In the genomic region with DNA sequence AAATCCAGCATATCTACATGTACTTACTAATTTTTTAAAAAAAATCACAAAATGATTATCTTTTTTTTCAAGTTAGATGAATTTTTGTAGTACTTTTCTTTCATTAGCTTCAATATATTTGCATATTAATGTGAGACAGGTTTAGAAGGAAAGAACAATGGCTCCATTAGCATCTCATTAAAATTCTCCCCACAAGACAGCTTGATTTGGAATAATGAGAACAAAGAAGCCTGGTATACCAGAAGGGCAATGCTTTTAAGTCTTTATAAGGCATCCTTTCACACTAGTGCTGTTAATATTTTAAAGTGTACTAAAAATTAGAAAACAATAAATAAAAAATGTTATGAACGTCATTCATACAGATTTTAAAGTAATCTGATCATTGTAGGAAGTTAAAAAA, we compare ENCODE assay signal across 23 mouse cellular contexts.
DNase-seq lines count a peak whose midpoint lies in the region; ATAC-seq and TF ChIP-seq lines count a peak whose summit lies in the region.
"Had no signal": no experiment of that assay in that cellular context is flagged by ENCODE, and none has a peak within 500 bp of the region (broad histone marks: within the 10 kb centered on the region; RNA-seq: fewer than 3 reads in every experiment).

No protein-coding gene starts in this region.

- no peak for TF ChIP-seq CTCF in hindbrain, postnatal 0 days (IDR thresholded peaks at IDR 0.05; ENCODE audit: low read depth)

- WGBS in hindbrain, embryonic 12.5 days, result 43% methylated on average over 1 of the region's 1 CpGs
- 48% methylated on average over 1 of the region's 1 CpGs for WGBS in hindbrain, postnatal 0 days
- WGBS in neural tube, embryonic 12.5 days, result 34% methylated on average over 1 of the region's 1 CpGs
- WGBS in neural tube, embryonic 15.5 days, result 43% methylated on average over 1 of the region's 1 CpGs
- 21% methylated on average over 1 of the region's 1 CpGs for WGBS in forebrain, embryonic 14.5 days
- WGBS in neural tube, embryonic 13.5 days, result 42% methylated on average over 1 of the region's 1 CpGs

- no peaks in the 10 kb centered on the region for H3K36me3 ChIP-seq in hindbrain, embryonic 12.5 days
- H3K36me3 ChIP-seq in hindbrain, postnatal 0 days (ENCODE audit: insufficient read depth, low read length), result no peaks in the 10 kb centered on the region
- no peaks in the 10 kb centered on the region for H3K36me3 ChIP-seq in neural tube, embryonic 12.5 days
- no peaks in the 10 kb centered on the region for H3K36me3 ChIP-seq in neural tube, embryonic 15.5 days
- no peaks in the 10 kb centered on the region for H3K36me3 ChIP-seq in forebrain, embryonic 14.5 days (ENCODE audit: control insufficient read depth, insufficient read depth, low read length)
- no peaks in the 10 kb centered on the region for H3K36me3 ChIP-seq in neural tube, embryonic 13.5 days
- H3K36me3 ChIP-seq: embryonic facial prominence, embryonic 15.5 days; heart, embryonic 10.5 days; intestine, embryonic 15.5 days had no signal

- H3K9me3 ChIP-seq in hindbrain, embryonic 12.5 days (replicated peaks), result no peaks in the 10 kb centered on the region
- H3K9me3 ChIP-seq in hindbrain, postnatal 0 days (ENCODE audit: low read length), result no peaks in the 10 kb centered on the region
- no peaks in the 10 kb centered on the region for H3K9me3 ChIP-seq in neural tube, embryonic 12.5 days
- no peaks in the 10 kb centered on the region for H3K9me3 ChIP-seq in neural tube, embryonic 15.5 days (replicated peaks)
- H3K9me3 ChIP-seq in forebrain, embryonic 14.5 days (replicated peaks; ENCODE audit: control insufficient read depth, low read length), result no peaks in the 10 kb centered on the region
- H3K9me3 ChIP-seq in neural tube, embryonic 13.5 days, result no peaks in the 10 kb centered on the region
- H3K9me3 ChIP-seq: embryonic facial prominence, embryonic 15.5 days; heart, embryonic 10.5 days; intestine, embryonic 15.5 days had no signal

- H3K4me3 ChIP-seq in hindbrain, embryonic 12.5 days, result no peak overlapping the region
- no peak overlapping the region for H3K4me3 ChIP-seq in hindbrain, postnatal 0 days (ENCODE audit: low read length)
- no peak overlapping the region for H3K4me3 ChIP-seq in neural tube, embryonic 12.5 days
- H3K4me3 ChIP-seq in neural tube, embryonic 15.5 days (replicated peaks), result no peak overlapping the region
- H3K4me3 ChIP-seq in forebrain, embryonic 14.5 days (ENCODE audit: low read depth, low read length), result no peak overlapping the region
- H3K4me3 ChIP-seq in neural tube, embryonic 13.5 days, result no peak overlapping the region
- H3K4me3 ChIP-seq: embryonic facial prominence, embryonic 15.5 days; erythroblast, embryonic 14.5 days; heart, embryonic 10.5 days; intestine, embryonic 15.5 days had no signal

- H3K4me2 ChIP-seq in hindbrain, embryonic 12.5 days (replicated peaks), result no peak overlapping the region
- H3K4me2 ChIP-seq in hindbrain, postnatal 0 days (ENCODE audit: low read depth, low read length), result no peak overlapping the region
- no peak overlapping the region for H3K4me2 ChIP-seq in neural tube, embryonic 12.5 days (replicated peaks)
- H3K4me2 ChIP-seq in neural tube, embryonic 15.5 days, result no peak overlapping the region
- H3K4me2 ChIP-seq in forebrain, embryonic 14.5 days (ENCODE audit: low read length), result no peak overlapping the region
- H3K4me2 ChIP-seq in neural tube, embryonic 13.5 days, result no peak overlapping the region
- H3K4me2 ChIP-seq: embryonic facial prominence, embryonic 15.5 days; intestine, embryonic 15.5 days had no signal

- no peak overlapping the region for H3K27ac ChIP-seq in hindbrain, embryonic 12.5 days
- H3K27ac ChIP-seq in hindbrain, postnatal 0 days, result no peak overlapping the region
- H3K27ac ChIP-seq in neural tube, embryonic 12.5 days, result no peak overlapping the region
- H3K27ac ChIP-seq in neural tube, embryonic 15.5 days (replicated peaks), result no peak overlapping the region
- H3K27ac ChIP-seq in forebrain, embryonic 14.5 days (ENCODE audit: low read depth, low read length), result no peak overlapping the region
- H3K27ac ChIP-seq in neural tube, embryonic 13.5 days (replicated peaks), result no peak overlapping the region
- H3K27ac ChIP-seq: embryonic facial prominence, embryonic 15.5 days; heart, embryonic 10.5 days; intestine, embryonic 15.5 days had no signal

- no peak for DNase-seq in hindbrain, postnatal 0 days (ENCODE audit: low spot score)
- peak; percentile 69 for DNase-seq in forebrain, embryonic 14.5 days (ENCODE audit: low spot score)
- DNase-seq in left cerebral cortex, adult 11 months (ENCODE audit: low spot score), result no peak
- DNase-seq in cerebellum, adult 18-20 months, result no peak
- DNase-seq: adrenal gland, postnatal 14 days; cerebellum, adult 8-10 months; cerebellum, postnatal 14 days; embryo, embryonic 11 days; heart, adult 18-20 months; heart, postnatal 10 days; heart, postnatal 4 days; kidney, adult 18-20 months had no signal

- no peaks in the 10 kb centered on the region for H3K27me3 ChIP-seq in hindbrain, embryonic 12.5 days
- H3K27me3 ChIP-seq in hindbrain, postnatal 0 days (ENCODE audit: insufficient read depth, low read length), result no peaks in the 10 kb centered on the region
- H3K27me3 ChIP-seq in neural tube, embryonic 12.5 days (replicated peaks), result no peaks in the 10 kb centered on the region
- no peaks in the 10 kb centered on the region for H3K27me3 ChIP-seq in neural tube, embryonic 15.5 days (replicated peaks)
- H3K27me3 ChIP-seq in forebrain, embryonic 14.5 days (replicated peaks; ENCODE audit: control insufficient read depth, insufficient read depth, low read length), result no peaks in the 10 kb centered on the region
- H3K27me3 ChIP-seq in neural tube, embryonic 13.5 days, result no peaks in the 10 kb centered on the region
- H3K27me3 ChIP-seq: CH12.LX; embryonic facial prominence, embryonic 15.5 days; intestine, embryonic 15.5 days; Patski had no signal

- H3K4me1 ChIP-seq in hindbrain, embryonic 12.5 days, result no peaks in the 10 kb centered on the region
- H3K4me1 ChIP-seq in hindbrain, postnatal 0 days (ENCODE audit: insufficient read depth, low read length), result no peaks in the 10 kb centered on the region
- no peaks in the 10 kb centered on the region for H3K4me1 ChIP-seq in neural tube, embryonic 12.5 days
- no peaks in the 10 kb centered on the region for H3K4me1 ChIP-seq in neural tube, embryonic 15.5 days
- no peaks in the 10 kb centered on the region for H3K4me1 ChIP-seq in forebrain, embryonic 14.5 days (ENCODE audit: control insufficient read depth, insufficient read depth, low read length)
- no peaks in the 10 kb centered on the region for H3K4me1 ChIP-seq in neural tube, embryonic 13.5 days (replicated peaks)
- H3K4me1 ChIP-seq: embryonic facial prominence, embryonic 15.5 days; heart, embryonic 10.5 days; intestine, embryonic 15.5 days had no signal

- no peak overlapping the region for H3K9ac ChIP-seq in hindbrain, embryonic 12.5 days
- H3K9ac ChIP-seq in hindbrain, postnatal 0 days (replicated peaks; ENCODE audit: low read length), result no peak overlapping the region
- no peak overlapping the region for H3K9ac ChIP-seq in neural tube, embryonic 12.5 days
- H3K9ac ChIP-seq in neural tube, embryonic 15.5 days (replicated peaks), result no peak overlapping the region
- H3K9ac ChIP-seq in forebrain, embryonic 14.5 days (ENCODE audit: low read length), result no peak overlapping the region
- no peak overlapping the region for H3K9ac ChIP-seq in neural tube, embryonic 13.5 days
- H3K9ac ChIP-seq: embryonic facial prominence, embryonic 15.5 days; intestine, embryonic 15.5 days had no signal

- peak; percentile 71; the same call in 1 of the 2 replicates for ATAC-seq in hindbrain, embryonic 12.5 days (ENCODE audit: low FRiP score)
- no peak for ATAC-seq in hindbrain, postnatal 0 days
- 0 out of 2 replicates have a peak, but pooled peaks have one; percentile 63 for ATAC-seq in neural tube, embryonic 12.5 days (ENCODE audit: low FRiP score, low read depth)
- no peak for ATAC-seq in neural tube, embryonic 15.5 days (ENCODE audit: low FRiP score)
- ATAC-seq in forebrain, embryonic 14.5 days, result peak; percentile 83
- 0 out of 2 replicates have a peak, but pooled peaks have one; percentile 65 for ATAC-seq in neural tube, embryonic 13.5 days (ENCODE audit: low read depth)
- ATAC-seq: activated CD4-positive, CD25-positive, alpha-beta regulatory T cell, adult 4 months; intestine, embryonic 15.5 days; Patski had no signal

Comparison
In these comparisons a context has a peak if more than half of its experiments do, and no peak if none do; other contexts are left out.
1. ATAC-seq: peak in hindbrain, embryonic 12.5 days (single experiment), neural tube, embryonic 12.5 days (single experiment), forebrain, embryonic 14.5 days (single experiment) and neural tube, embryonic 13.5 days (single experiment); none in hindbrain, postnatal 0 days (single experiment) and neural tube, embryonic 15.5 days (single experiment).